Mouse (Mus musculus): ENCODE results near the gene Zfp560.
"Not testable (repeated sequence)": the region's sequence is repeated elsewhere in the genome, so short reads cannot be mapped to it uniquely, and the experiment has no call there.

The Zfp560 gene

DNA sequence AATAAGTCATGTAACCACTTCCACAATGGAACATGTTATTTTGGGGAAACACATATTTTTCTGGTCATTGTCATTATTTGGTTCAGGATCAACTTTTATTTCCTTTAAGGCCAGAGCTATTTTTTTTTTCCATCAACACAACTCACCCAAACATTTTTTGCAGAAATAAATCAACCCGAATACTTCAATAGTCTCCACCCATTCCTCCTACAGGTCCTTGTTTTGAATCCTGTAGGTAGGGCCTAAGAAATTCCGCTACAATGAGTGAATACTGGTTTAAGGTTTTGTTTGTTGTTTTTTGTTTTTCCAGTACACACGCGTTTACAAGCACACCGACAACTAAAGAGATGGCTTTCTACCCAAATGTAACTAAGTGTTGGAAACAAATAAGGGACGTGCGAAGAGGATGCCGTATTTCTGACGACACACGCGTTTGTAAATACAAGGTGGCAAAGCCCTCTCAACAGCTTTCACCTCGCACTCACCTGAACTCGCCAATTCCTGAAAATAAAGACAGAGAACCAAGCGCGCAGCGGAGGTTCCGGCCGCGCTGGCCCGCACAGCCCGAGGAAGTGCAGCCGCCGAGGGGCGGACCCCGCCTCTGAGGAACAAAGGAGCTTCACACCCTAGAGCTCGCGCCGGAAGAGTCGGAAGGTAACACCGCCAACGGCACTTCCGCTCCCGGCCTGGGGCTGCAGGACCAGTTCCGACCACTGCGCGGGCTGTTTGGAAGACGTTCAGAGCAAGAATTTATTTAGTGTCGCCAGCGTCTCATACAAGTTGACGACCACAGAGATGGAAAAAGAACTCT is at the start of gene Zfp560:
TSS of gene Zfp560 (minus strand) at position 646 of the 811 bp plus-strand sequence.
- DNase-seq (ENCODE audit: low spot score): peak; percentile 89

DNA sequence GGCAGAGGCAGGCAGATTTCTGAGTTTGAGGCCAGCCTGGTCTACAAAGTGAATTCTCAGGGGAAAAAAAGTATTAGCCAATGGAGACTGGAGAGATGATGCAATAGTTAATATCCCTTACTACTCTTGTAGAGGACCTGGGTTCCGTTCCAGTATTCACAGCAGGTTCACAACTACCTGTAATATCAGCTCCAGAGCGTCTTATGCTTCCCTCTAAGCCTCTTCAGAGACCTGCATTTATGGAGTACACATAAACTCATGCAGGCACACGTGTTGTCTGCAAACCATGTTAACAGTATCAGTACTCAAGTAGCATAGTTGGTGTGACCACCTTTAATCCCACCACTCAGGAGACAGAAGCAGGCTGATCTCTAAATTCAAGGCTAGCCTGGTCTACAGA is 45.0 kb upstream of the Zfp560 start:
- no peak for DNase-seq (ENCODE audit: low spot score)

DNA sequence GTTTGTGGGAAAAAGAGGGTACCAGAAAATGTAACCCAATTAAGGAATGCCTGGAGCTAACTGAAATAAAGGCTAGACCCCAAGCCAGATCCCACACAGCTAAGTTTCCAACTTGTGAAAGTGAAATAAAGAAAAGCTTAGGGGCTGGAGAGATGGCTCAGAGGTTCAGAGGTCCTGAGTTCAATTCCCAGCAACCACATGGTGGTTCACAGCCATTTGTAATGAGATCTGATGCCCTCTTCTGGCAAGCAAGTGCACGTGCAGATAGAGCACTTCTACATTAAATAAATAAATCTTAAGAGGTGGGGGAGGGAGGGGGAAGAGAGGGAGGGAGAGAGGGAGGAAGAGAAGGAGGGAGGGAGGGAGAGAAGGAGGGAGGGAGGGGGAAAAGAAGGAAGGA is 26.5 kb upstream of the Zfp560 start:
- no peak for DNase-seq (ENCODE audit: low spot score)

DNA sequence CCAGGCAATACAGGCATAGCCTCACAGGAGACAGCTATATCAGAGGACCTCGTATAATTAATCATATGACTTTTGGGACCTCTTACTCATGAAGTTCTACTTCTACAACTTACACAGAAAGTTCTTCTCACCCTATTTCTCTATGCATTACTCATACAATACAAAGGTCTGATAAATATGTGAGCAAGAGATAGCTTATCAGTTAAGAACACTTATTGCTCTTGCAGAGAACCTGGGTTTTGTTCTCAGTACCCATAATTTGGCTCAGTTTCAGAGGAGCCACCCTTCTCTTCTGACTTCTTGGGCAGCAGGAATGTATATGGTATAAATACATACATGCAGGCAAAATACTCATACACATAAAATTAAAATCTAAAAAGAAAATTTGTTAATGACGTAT is 24.3 kb upstream of the Zfp560 start:
- DNase-seq (ENCODE audit: low spot score): no peak

DNA sequence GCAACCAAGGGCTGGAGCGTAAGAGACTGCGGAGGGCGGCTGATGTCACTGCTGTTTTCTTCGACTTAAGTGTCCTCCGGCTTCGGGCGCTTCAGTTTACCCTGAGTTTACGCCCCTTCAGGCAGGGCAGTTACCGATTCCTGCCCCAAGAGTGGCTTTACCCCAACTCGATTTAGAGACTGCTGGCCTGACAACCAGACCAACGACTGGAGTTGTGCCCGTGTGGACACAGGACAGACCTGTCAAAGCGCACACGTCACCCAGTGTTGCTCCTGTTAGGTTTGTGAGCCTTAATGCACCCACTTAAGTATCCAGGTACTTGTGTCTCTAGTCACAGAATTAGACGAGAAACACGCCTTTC is 346 bp upstream of the Zfp560 start:
- DNase-seq (ENCODE audit: low spot score): no peak

DNA sequence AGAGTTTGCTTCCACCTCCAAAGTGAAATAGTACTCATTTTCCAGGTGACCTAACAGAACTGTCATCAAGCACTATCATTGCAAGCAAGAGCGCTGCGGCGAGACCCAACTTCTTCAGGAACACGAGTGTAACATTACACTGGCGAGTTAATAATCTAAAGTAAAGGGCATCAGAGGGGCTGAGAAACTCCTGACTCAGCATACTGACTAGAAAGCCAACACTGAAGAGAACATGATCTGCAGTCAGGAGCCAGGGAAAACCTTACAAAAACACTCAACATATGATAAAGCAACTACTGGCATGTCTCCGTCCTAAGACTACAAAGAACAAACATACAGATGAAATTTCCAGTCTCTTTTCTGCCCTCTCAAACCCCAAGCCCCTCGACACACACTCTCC is 1.3 kb downstream of the Zfp560 start:
- DNase-seq (ENCODE audit: low spot score): no peak

DNA sequence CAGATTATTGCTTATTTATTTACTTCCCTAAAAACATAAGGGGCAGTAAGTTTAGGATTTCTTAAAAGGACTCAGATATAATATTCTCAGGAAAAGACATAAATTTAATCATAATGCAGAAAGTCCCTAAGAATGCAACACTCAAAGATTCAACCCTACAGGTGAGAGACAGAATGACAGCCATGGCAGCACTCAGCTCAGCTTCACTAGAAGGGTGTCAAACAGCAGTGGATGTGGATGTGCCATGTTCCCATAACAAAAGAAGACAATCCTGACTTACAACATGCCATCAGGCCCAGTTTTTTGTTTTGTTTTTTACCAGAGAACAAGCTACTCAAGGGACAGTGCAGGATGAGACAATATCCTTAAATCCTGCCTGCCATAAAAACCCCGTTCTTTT is 10.3 kb downstream of the Zfp560 start:
- DNase-seq (ENCODE audit: low spot score): no peak

DNA sequence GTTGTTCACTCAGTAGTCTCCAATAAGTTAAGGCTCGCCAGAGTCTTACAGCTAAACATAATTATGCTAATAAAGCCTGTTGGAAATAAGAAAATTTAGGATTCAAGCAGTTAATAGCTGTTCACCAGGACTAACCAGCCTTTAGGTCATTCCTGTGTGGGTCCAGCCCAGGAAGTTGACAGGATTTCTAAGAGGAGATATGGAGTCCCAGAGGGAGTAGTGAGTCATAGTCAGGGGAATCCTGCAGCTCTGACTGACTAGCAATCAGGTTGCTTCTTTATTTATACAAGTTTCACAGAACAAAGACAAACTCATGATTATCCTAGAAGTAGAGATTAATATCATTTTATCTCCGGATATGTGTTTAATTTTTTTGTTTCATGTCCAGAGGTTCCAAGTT is 17.7 kb downstream of the Zfp560 start:
- no peak for DNase-seq (ENCODE audit: low spot score)

DNA sequence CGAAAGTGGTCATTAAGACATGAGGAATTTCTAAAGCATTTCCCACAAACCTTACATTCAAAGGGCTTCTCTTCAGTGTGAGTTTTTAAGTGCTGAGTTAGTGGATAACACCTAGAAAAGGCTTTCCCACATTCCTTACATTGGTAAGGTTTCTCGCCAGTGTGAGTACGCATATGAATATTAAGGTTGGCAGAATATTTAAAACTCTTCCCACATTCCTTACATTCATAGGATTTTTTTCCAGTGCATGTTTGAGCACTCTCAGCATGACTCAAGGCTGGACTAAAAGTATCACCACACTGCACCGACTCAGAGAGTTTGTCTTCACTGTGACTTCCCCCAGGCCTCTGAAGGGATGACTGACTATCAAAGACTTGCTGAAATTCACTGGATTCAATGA is 36.5 kb downstream of the Zfp560 start:
- no peak for DNase-seq (ENCODE audit: low spot score)

DNA sequence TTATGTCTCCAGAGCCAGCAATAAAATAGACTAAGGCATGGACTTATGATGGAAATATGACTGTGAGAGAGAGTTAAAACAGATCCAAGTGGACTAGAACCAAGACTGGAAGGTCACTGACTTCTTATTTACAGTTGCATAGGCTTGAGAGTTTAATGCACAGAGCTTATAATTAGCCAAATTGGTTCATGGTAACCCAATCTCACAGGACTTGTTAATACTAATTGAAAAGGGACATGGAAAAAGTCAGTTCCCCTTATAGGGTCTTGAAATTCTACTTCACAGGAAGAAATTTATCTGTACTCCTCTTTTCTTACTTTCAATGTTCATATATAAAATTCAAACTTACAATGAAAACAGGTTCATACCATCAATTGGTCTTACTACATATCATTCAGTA is 49.0 kb downstream of the Zfp560 start, which contains the start of gene Olfr18:
TSS of gene Olfr18 (minus strand) at position 101 of the 400 bp plus-strand sequence.
- no peak for DNase-seq (ENCODE audit: low spot score)

DNA sequence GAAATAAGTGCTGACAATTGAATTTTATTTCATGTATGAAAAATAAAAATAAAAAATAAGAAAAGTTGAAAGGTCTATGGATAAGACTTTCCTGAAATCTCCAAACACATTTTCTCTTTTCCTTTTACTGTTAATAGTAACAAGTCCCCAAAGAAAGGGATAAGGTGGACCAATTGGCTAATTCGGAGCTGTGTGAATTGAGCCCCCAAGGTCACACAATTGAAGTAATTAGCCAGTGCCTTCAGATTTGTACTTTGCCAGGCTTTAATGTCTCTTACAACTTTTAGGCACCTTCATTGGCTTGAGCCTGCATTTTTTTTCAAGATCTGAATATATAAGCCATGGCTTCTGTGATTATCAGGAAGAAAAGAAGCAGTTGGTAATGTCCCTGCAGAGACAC is 86.7 kb downstream of the Zfp560 start, which contains the start of gene Olfr873:
TSS of gene Olfr873 (plus strand) at position 301 of the 400 bp plus-strand sequence.
- no peak for DNase-seq (ENCODE audit: low spot score)

DNA sequence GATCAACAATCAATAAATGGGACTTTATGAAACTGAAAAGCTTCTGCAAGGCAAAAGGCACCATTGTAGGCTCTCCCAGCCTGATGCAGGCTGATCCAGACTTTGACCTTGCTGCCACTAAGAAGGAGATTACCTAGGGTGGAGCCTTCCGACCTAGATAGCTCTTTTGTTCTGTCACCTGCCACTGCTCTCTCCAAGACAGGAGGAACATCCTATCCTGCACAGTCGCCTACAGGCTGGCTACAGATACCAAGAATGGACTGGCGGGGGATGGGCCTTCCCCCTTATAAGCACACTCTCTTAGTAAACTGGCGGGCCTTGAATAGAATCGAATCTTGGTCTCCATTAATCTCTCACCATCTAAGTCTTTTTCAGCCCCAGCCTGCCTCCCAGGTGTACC is 89.4 kb downstream of the Zfp560 start:
- not testable (repeated sequence) for DNase-seq (ENCODE audit: low spot score)
